Mouse (Mus musculus): ENCODE data around the gene Ggt5. TPM values are rescaled to one million over a fixed set of nuclear protein-coding genes. Genes with fewer than 3 reads are reported as not detected.

The Ggt5 gene
- polyA plus RNA-seq, 1 experiment from 2014 or later: 7.9 TPM

DNA sequence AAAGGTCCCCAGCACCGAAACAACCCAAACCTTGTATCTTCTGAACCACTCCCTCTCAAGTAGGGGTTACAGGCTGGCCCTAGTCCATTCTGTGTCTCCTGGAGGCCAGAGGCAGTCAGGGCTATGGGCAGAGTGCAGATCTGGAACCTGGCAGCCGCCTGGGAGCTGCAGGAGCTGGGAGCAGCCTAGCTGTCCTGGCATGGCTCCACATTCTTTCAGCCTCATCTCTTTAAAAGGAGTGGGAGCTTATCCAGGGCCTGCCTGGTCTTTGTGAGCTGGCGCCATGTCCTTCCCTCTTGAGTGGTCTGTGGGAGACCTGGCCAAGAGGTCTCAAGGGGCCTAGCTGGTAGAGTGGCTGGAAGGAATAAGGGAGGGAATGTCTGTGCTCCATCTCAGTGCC is 58.2 kb downstream of the Ggt5 start:
- peaks cover 12% of the 10 kb centered on the region for H3K36me3 ChIP-seq
- peak overlapping the region; percentile 60 for H3K27ac ChIP-seq

DNA sequence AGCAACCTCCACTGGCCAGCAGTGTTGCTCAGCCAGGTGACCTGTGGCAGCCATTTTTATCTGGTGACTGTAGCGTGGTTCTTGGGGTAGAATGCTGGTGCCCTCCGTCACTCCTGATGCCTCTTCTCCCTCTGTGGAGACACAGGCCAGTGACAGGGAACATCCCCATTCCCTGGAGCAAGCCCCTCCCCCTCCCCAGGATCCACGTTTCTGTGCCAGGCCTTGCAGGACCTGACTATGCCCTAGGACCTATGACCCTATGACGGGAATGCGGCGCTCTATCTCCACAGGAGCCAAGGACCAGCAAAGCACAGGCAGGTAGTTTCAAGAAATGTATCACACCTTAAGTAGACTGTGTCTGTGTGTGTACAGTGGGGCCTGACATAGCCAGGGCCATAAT is 59.0 kb downstream of the Ggt5 start:
- no peak for ATAC-seq
- peaks cover 13% of the 10 kb centered on the region for H3K4me1 ChIP-seq (replicated peaks)
- no peaks in the 10 kb centered on the region for H3K9me3 ChIP-seq
- H3K4me3 ChIP-seq (replicated peaks): no peak overlapping the region
- H3K4me2 ChIP-seq (replicated peaks): no peak overlapping the region
- WGBS: 90% methylated on average over 6 of the region's 6 CpGs
- peak overlapping the region; percentile 60 for H3K27ac ChIP-seq
- H3K9ac ChIP-seq: no peak overlapping the region
- peaks cover 19% of the 10 kb centered on the region for H3K36me3 ChIP-seq
- H3K27me3 ChIP-seq (replicated peaks): no peaks in the 10 kb centered on the region

More for the DNA sequence above, 58.2 kb downstream of the Ggt5 start:
- 59% methylated on average over 3 of the region's 3 CpGs for WGBS
- no peaks in the 10 kb centered on the region for H3K27me3 ChIP-seq (replicated peaks)
- no peak for ATAC-seq
- H3K9ac ChIP-seq: no peak overlapping the region
- H3K4me3 ChIP-seq (replicated peaks): no peak overlapping the region
- H3K9me3 ChIP-seq: no peaks in the 10 kb centered on the region
- no peak overlapping the region for H3K4me2 ChIP-seq (replicated peaks)
- peaks cover 16% of the 10 kb centered on the region for H3K4me1 ChIP-seq (replicated peaks)

DNA sequence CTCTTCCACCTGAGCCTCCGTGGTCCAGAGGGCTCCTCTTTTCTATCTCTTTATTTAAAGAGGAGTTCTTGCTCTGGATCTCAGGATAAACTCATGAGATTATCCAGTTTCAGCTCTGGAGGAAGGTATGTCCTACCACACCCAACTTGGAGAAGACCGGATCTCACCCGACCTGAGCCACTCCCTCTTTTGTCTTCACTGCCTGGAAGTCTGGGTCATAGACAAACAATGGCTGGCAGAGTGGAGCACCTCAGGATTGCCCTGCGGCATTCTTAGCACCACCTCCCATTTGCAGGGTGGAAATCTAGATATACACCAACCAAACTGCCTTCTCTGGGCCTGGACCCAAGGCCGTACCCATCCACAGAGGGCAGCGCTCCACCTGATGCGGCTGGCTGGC is 59.9 kb downstream of the Ggt5 start:
- no peak overlapping the region for H3K4me3 ChIP-seq (replicated peaks)
- H3K4me1 ChIP-seq (replicated peaks): peaks cover 5% of the 10 kb centered on the region
- H3K36me3 ChIP-seq: peaks cover 19% of the 10 kb centered on the region
- H3K27me3 ChIP-seq (replicated peaks): no peaks in the 10 kb centered on the region
- ATAC-seq: no peak
- no peak overlapping the region for H3K27ac ChIP-seq
- H3K9me3 ChIP-seq: no peaks in the 10 kb centered on the region
- 75% methylated on average over 7 of the region's 7 CpGs for WGBS
- H3K4me2 ChIP-seq (replicated peaks): no peak overlapping the region
- H3K9ac ChIP-seq: no peak overlapping the region

DNA sequence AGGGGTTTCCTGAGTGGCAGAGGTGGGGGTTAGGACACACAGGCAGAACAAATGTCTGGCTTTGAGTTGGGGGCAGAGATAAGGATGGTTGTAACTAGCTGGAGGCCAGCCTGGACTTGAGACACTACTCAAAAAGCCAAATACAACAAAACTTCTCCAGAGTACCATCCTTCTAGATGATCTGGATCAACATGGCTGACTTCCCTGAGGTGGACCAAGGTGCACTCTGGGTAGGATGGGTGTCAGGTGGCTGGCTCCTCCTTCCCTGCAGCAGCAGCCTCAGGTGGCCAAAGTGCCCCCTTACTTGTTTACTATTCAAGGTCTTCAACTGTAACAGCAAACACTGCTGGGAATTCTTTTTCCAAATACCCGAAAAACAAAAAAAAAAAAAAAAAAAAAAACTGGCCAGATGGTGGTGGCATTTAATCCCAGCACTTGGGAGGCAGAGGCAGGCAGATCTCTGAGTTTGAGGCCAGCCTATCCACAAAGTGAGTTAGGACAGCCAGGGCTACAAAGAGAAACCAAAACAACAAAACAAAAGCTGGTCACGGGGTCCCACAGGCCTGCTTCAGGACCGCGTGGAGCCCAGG is 60.4 kb downstream of the Ggt5 start:
- H3K36me3 ChIP-seq: peaks cover 19% of the 10 kb centered on the region
- peaks cover under 1% of the 10 kb centered on the region; the same call in 1 of the 2 replicates for H3K4me1 ChIP-seq (replicated peaks)
- ATAC-seq: no peak
- no peak overlapping the region for H3K9ac ChIP-seq
- WGBS: 84% methylated on average over 4 of the region's 4 CpGs
- H3K27me3 ChIP-seq (replicated peaks): no peaks in the 10 kb centered on the region
- H3K27ac ChIP-seq: no peak overlapping the region
- H3K4me3 ChIP-seq (replicated peaks): no peak overlapping the region
- no peaks in the 10 kb centered on the region for H3K9me3 ChIP-seq
- H3K4me2 ChIP-seq (replicated peaks): no peak overlapping the region

DNA sequence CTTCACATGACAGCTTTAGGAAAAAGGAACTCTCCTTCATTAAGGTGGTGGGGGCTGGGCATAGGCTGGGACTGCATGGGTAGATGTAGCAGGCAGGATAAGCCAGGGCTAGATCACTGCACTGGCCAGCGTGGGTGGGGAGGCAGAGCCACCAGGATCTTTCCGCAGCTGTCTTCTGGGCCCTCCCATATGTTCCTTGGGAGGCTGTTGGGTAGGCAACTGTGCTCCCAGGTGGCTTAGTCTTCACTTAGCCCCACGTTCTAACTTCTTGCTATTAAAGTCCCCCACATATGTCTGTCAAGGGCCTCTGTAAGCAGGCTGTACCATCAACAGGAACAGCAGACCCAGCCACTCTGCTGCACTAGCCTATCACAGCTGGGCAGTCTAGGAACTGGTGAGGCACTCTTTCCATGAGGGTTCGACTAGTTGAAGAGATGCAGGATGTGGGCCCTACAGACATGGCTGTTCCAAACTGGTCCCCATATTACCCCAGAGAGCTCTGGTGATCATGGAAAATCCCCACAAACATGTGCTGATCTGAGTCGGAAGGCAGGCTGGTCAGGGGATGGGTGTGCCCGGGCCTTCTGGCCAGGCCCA is 61.3 kb downstream of the Ggt5 start:
- H3K4me3 ChIP-seq (replicated peaks): no peak overlapping the region
- H3K4me1 ChIP-seq (replicated peaks): no peaks in the 10 kb centered on the region; the same call in 1 of the 2 replicates
- no peak for ATAC-seq
- WGBS: 90% methylated on average over 6 of the region's 6 CpGs
- H3K27ac ChIP-seq: no peak overlapping the region
- H3K4me2 ChIP-seq (replicated peaks): no peak overlapping the region
- H3K27me3 ChIP-seq (replicated peaks): no peaks in the 10 kb centered on the region
- peaks cover 21% of the 10 kb centered on the region for H3K36me3 ChIP-seq
- no peaks in the 10 kb centered on the region for H3K9me3 ChIP-seq
- H3K9ac ChIP-seq: no peak overlapping the region

DNA sequence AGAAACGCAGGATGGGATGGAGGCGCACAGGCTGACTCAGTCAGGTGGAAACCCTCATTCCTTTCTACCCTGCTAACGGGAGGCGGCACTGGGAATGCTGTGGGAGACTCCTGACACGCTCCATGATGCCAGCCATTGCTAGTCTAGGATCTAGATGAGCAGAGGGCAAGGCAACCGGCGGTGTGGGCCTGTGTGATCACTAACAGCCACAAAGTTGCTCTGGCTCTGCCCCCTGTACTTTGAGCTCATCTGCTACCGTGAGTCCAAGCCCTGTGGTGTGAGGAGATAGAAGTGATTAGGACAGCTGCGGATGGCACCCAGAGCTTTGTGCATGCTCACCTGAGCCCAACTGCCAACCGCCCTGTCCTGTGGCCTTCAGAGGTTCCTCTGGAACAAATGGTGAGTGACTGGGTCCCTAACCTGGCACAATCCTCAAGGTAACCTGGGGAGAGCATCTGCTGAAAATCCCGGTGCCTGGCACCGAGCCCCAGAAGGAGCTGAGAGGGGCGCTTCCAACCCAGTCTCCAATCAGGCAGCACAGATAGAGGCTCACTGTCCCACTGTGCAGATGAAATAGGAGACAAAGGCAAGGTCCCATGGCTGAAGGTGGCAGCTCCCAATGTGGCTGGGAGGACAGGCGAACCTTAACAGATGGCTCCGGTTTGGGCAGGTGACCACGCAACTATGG is 62.4 kb downstream of the Ggt5 start:
- H3K27me3 ChIP-seq (replicated peaks): no peaks in the 10 kb centered on the region
- H3K9ac ChIP-seq: no peak overlapping the region
- no peak overlapping the region for H3K27ac ChIP-seq
- H3K4me1 ChIP-seq (replicated peaks): no peaks in the 10 kb centered on the region; the same call in 1 of the 2 replicates
- ATAC-seq: no peak
- WGBS: 91% methylated on average over 16 of the region's 16 CpGs
- no peak overlapping the region for H3K4me2 ChIP-seq (replicated peaks)
- peaks cover 24% of the 10 kb centered on the region for H3K36me3 ChIP-seq
- no peaks in the 10 kb centered on the region for H3K9me3 ChIP-seq
- H3K4me3 ChIP-seq (replicated peaks): no peak overlapping the region

DNA sequence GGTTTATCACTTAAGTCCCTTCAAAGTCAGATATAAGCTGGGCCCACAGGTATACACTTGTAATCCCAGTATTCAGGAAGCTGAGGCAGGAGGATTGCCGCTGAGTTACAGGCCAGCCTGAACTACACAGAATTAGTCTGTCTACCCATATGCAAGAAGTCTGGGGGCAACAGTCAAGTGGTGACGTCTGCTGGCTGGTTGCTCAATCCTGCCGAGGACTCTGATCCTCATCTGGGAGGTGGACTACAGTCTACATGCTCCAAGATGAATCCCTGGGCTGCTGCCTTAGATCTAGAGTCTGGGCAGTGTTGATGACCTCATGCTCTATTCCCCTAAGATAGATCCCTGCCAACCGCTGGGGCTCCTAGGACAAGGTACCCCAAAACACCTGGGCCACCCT is 64.9 kb downstream of the Ggt5 start:
- H3K4me2 ChIP-seq (replicated peaks): no peak overlapping the region
- ATAC-seq: no peak
- H3K9ac ChIP-seq: no peak overlapping the region
- no peak overlapping the region for H3K4me3 ChIP-seq (replicated peaks)
- H3K36me3 ChIP-seq: peaks cover 41% of the 10 kb centered on the region
- no peaks in the 10 kb centered on the region for H3K9me3 ChIP-seq
- no peaks in the 10 kb centered on the region; the same call in 1 of the 2 replicates for H3K4me1 ChIP-seq (replicated peaks)
- H3K27me3 ChIP-seq (replicated peaks): no peaks in the 10 kb centered on the region
- 86% methylated on average over 4 of the region's 4 CpGs for WGBS
- H3K27ac ChIP-seq: no peak overlapping the region

DNA sequence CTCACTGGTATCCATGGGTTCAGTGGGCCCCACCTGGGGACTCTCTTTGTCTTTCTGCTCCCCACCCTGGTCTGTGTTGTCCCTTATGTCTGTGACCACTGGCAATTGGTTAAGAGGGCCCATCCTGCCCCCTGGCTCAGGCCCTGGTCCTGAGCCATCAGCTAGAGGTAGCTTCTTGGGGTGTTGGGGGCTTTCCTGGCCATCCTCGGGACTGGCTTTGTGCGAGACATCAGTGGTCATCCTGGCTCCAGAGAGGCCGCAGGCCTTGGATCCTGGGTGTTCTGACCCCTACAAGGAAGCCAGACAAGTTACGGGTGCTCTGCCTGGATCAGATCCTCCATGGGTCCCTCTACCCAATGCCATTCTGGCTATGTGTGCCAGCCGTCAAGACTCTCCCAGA is 68.0 kb downstream of the Ggt5 start:
- H3K9ac ChIP-seq: no peak overlapping the region
- no peak overlapping the region for H3K4me2 ChIP-seq (replicated peaks)
- no peaks in the 10 kb centered on the region for H3K4me1 ChIP-seq (replicated peaks)
- no peaks in the 10 kb centered on the region for H3K27me3 ChIP-seq (replicated peaks)
- no peak for ATAC-seq
- 97% methylated on average over 5 of the region's 5 CpGs for WGBS
- H3K36me3 ChIP-seq: peaks cover 50% of the 10 kb centered on the region
- no peak overlapping the region for H3K27ac ChIP-seq
- no peaks in the 10 kb centered on the region for H3K9me3 ChIP-seq
- no peak overlapping the region for H3K4me3 ChIP-seq (replicated peaks)

DNA sequence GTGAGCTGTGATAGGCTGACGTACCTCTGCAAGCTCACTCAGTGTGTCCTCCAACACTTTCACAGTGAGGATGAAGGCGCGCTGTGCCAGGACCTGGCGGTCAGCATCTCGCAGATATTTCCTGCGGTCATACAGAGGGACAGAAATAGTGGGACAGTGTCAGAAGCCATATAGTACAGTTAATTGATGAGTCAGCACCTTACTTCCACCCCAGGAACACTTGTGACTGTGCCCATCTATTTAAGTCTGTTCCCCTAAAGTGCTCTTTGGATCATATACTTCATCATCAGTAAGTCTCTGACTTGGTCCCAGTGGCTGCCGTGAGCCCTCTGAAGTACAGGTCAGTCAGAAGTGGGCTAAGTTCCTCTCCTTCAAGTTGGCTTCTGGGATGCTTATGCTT is 68.6 kb downstream of the Ggt5 start:
- no peak for ATAC-seq
- H3K4me3 ChIP-seq (replicated peaks): no peak overlapping the region
- H3K4me2 ChIP-seq (replicated peaks): no peak overlapping the region
- no peaks in the 10 kb centered on the region for H3K27me3 ChIP-seq (replicated peaks)
- no peak overlapping the region for H3K9ac ChIP-seq
- H3K36me3 ChIP-seq: peaks cover 49% of the 10 kb centered on the region
- WGBS: 94% methylated on average over 7 of the region's 7 CpGs
- no peak overlapping the region for H3K27ac ChIP-seq
- no peaks in the 10 kb centered on the region for H3K9me3 ChIP-seq
- no peaks in the 10 kb centered on the region for H3K4me1 ChIP-seq (replicated peaks)

DNA sequence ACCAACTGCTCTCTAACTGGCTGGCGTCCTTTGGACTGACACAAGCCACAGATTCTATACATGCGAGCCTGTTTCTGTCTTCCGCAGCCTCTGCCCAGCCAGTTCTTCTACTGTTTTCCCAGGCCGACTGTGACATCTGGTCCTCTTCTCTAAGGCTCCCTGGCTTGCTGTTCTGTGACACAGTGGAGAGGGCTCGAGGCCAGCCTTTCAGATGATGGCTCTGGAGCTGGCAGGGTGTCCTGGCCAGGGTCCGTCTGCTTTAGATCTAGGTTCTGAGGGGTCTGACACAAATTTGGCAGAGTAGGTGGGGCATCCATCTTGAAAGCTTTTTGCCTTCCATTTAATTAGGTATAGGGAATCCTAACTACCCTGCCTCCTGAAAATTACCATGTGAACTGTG is 72.2 kb downstream of the Ggt5 start:
- WGBS: 74% methylated on average over 6 of the region's 6 CpGs
- no peak for ATAC-seq
- Histone ChIP-seq H3K27me3 (replicated peaks) (no peaks in the 10 kb centered on the region), H3K9ac (no peak overlapping the region), H3K4me2 (replicated peaks) (no peak overlapping the region), H3K9me3 (no peaks in the 10 kb centered on the region), H3K4me1 (replicated peaks) (peaks cover 5% of the 10 kb centered on the region), H3K4me3 (replicated peaks) (no peak overlapping the region), H3K36me3 (peaks cover 41% of the 10 kb centered on the region), H3K27ac (no peak overlapping the region)

DNA sequence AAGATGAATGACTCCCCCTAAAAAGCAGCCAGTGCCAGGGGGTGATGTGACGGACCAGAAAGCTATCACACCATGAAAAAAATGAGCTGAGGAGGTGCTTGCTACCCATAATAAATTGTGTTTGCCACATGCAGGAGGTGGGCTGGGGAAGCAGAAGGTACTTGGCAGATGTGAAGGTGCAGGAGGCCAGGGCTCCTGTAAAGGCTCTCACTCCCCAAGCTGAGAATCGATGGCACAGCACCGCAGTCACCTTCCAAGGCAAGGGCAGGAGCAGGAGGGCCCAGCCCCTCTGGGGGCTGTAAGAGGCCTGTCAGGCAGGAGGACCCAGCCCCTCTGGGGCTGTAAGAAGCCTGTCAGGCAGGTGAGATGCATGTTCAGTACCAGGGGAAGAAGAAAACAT is 72.7 kb downstream of the Ggt5 start:
- WGBS: 85% methylated on average over 3 of the region's 3 CpGs
- Histone ChIP-seq H3K4me3 (replicated peaks) (no peak overlapping the region), H3K9me3 (no peaks in the 10 kb centered on the region), H3K4me1 (replicated peaks) (peaks cover 10% of the 10 kb centered on the region), H3K9ac (no peak overlapping the region), H3K27me3 (replicated peaks) (no peaks in the 10 kb centered on the region), H3K4me2 (replicated peaks) (no peak overlapping the region), H3K36me3 (peaks cover 38% of the 10 kb centered on the region), H3K27ac (no peak overlapping the region)
- ATAC-seq: no peak

DNA sequence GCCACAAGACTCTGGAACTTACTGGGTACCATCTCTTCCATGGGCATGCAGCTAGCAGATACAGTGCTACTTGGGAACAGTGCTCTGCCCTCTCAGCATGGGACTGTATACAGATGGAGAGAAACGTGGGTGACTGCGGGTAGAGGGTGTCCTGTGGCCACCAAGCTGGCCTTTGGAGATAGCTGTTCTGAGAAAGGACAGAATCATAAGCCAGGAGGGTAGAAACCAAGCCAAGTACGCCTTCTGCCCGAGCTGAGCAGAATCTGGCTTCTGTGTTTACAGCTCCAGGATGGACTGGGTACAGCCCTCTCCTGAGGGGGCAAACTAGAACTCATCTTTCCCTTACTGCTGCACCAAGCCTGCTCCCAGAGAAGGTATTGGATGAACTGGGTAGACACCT is 73.4 kb downstream of the Ggt5 start:
- Histone ChIP-seq H3K4me1 (replicated peaks) (peaks cover 10% of the 10 kb centered on the region), H3K9ac (no peak overlapping the region), H3K27ac (no peak overlapping the region), H3K36me3 (peaks cover 31% of the 10 kb centered on the region), H3K4me3 (replicated peaks) (no peak overlapping the region), H3K4me2 (replicated peaks) (no peak overlapping the region), H3K9me3 (no peaks in the 10 kb centered on the region), H3K27me3 (replicated peaks) (no peaks in the 10 kb centered on the region)
- ATAC-seq: no peak
- 93% methylated on average over 4 of the region's 4 CpGs for WGBS

All from intestine, embryonic 15.5 days (tissue).